Mouse (Mus musculus): ENCODE data around the gene Bdnf. TPM values are rescaled to one million over a fixed set of nuclear protein-coding genes. Genes with fewer than 3 reads are reported as not detected.

The Bdnf gene
- polyA plus RNA-seq (2012; rRNA removed) = not detected in 2 replicates

DNA sequence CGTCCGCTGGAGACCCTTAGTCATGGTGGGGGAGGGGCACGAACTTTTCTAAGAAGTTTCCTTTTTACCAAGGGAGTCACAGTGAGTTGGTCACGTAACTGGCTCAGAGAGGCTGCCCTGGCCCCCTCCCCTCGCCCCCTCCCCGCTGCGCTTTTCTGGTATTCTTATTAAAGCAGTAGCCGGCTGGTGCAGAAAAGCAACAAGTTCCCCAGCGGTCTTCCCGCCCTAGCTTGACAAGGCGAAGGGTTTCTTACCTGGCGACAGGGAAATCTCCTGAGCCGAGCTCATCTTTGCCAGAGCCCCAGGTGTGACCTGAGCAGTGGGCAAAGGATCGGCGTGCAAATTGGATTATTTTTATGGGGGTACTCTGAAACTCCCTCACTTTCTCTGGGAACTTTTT is at the start of gene Bdnf:
Gene Bdnf, plus strand, starts transcription at position 169 of the 400 bp plus-strand sequence.
- Histone ChIP-seq H3K27ac (ENCODE audit: insufficient read depth, low read depth, low read length) (no peak within 1 kb of the TSS), H3K4me1 (ENCODE audit: control insufficient read depth, insufficient read depth, insufficient read length, low read length) (no peaks in the 10 kb centered on the region), H3K4me3 (ENCODE audit: low read depth, low read length) (no peak within 1 kb of the TSS), H3K27me3 (ENCODE audit: control insufficient read depth, insufficient read depth, low read length) (peaks cover 28% of the 10 kb centered on the region), H3K36me3 (ENCODE audit: control insufficient read depth, insufficient read depth, low read length) (no peaks in the 10 kb centered on the region)
- WGBS = 4% methylated on average over 15 of the region's 15 CpGs
- TF ChIP-seq CTCF (IDR thresholded peaks at IDR 0.05; ENCODE audit: extremely low read depth, insufficient read length, insufficient replicate concordance, low read depth, low read length) = no peak
- no peak for TF ChIP-seq POLR2A (IDR thresholded peaks at IDR 0.05; ENCODE audit: low read depth, low read length)

- 52% methylated on average over 6 of the region's 6 CpGs for WGBS
- Histone ChIP-seq H3K4me3 (ENCODE audit: low read depth, low read length) (no peak overlapping the region), H3K4me1 (ENCODE audit: control insufficient read depth, insufficient read depth, insufficient read length, low read length) (no peaks in the 10 kb centered on the region), H3K27me3 (ENCODE audit: control insufficient read depth, insufficient read depth, low read length) (no peaks in the 10 kb centered on the region), H3K36me3 (ENCODE audit: control insufficient read depth, insufficient read depth, low read length) (no peaks in the 10 kb centered on the region), H3K27ac (ENCODE audit: insufficient read depth, low read depth, low read length) (no peak overlapping the region)
- no peak for TF ChIP-seq CTCF (IDR thresholded peaks at IDR 0.05; ENCODE audit: extremely low read depth, insufficient read length, insufficient replicate concordance, low read depth, low read length)
- TF ChIP-seq POLR2A (IDR thresholded peaks at IDR 0.05; ENCODE audit: low read depth, low read length) = no peak
These were observed 47.6 kb upstream of the Bdnf start for GRCm38 (mm10) chr2:109626864-109627263.

DNA sequence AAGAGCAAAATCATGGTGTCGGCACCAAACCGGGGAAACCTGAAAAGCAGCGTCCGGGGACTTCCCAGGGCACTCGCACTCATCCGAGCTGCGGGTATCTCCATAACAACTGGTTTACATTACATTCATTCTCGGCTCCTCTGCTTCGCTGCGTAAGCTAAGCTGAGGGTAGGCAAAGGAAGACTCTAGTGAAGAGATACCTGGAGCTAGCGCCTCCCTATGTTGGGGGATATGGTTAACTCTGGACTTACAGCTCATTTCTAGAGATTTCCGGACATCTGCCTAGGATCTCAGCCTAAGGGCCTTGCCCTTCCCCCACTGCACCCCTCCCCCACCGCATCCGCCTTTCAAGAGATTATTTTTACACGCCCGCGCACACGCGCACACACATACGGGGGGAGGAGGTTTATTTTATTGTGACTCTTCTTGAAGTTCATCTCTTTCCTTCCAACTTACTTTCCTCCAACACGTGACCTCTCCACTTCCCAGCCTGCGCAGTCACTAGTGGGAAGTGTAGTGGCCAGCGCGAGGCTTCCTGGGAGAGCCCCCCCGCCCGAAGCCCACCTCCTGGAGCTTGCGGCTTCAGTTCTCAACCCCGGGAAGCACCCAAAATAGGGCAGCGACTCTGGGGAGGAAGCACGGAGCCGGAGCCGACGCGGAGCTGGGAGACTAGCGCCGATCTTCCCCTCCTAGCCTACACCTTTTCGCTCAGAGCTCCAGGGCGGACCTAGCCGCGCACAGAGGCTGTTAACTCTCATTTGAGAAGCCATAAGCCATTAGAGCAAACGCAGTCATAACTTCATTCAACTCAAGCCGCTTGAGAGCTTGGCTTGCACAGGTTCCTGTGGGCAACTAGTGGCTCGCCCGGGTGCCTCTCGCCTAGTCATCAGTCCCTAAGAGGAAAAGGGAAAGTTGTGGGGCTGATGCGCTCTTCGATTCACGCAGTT is 718 bp upstream of the Bdnf start:
- no peak for TF ChIP-seq CTCF (IDR thresholded peaks at IDR 0.05; ENCODE audit: extremely low read depth, insufficient read length, insufficient replicate concordance, low read depth, low read length)
- no peak for TF ChIP-seq POLR2A (IDR thresholded peaks at IDR 0.05; ENCODE audit: low read depth, low read length)
- H3K36me3 ChIP-seq (ENCODE audit: control insufficient read depth, insufficient read depth, low read length) = no peaks in the 10 kb centered on the region
- no peak overlapping the region for H3K27ac ChIP-seq (ENCODE audit: insufficient read depth, low read depth, low read length)
- peaks cover 28% of the 10 kb centered on the region for H3K27me3 ChIP-seq (ENCODE audit: control insufficient read depth, insufficient read depth, low read length)
- no peak overlapping the region for H3K4me3 ChIP-seq (ENCODE audit: low read depth, low read length)
- H3K4me1 ChIP-seq (ENCODE audit: control insufficient read depth, insufficient read depth, insufficient read length, low read length) = no peaks in the 10 kb centered on the region
- 3% methylated on average over 48 of the region's 48 CpGs for whole genome bisulfite sequencing

GRCm38 (mm10) chr2:109675051-109675450 is 551 bp downstream of the Bdnf start:
- Histone ChIP-seq H3K4me3 (ENCODE audit: low read depth, low read length) (no peak overlapping the region), H3K27ac (ENCODE audit: insufficient read depth, low read depth, low read length) (no peak overlapping the region), H3K27me3 (ENCODE audit: control insufficient read depth, insufficient read depth, low read length) (peaks cover 28% of the 10 kb centered on the region), H3K36me3 (ENCODE audit: control insufficient read depth, insufficient read depth, low read length) (no peaks in the 10 kb centered on the region), H3K4me1 (ENCODE audit: control insufficient read depth, insufficient read depth, insufficient read length, low read length) (no peaks in the 10 kb centered on the region)
- TF ChIP-seq CTCF (IDR thresholded peaks at IDR 0.05; ENCODE audit: extremely low read depth, insufficient read length, insufficient replicate concordance, low read depth, low read length) = no peak
- no peak for TF ChIP-seq POLR2A (IDR thresholded peaks at IDR 0.05; ENCODE audit: low read depth, low read length)
- WGBS = 25% methylated on average over 11 of the region's 11 CpGs

DNA sequence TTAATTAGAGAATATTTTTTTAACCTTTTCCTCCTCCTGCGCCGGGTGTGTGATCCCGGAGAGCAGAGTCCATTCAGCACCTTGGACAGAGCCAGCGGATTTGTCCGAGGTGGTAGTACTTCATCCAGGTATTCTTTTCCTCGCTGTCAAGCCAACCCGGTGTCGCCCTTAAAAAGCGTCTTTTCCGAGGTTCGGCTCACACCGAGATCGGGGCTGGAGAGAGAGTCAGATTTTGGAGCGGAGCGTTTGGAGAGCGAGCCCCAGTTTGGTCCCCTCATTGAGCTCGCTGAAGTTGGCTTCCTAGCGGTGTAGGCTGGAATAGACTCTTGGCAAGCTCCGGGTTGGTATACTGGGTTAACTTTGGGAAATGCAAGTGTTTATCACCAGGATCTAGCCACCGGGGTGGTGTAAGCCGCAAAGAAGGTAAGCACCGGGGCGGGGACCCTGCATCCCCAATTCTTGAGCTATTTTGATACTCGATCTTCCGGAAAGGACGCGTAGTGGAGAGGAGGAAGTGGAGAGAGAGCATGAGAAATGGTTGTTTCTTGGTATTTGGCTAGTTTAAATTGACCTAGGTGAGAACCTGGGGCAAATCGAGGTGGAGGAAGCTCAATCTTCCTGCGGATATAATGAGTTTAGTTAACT is 1.6 kb downstream of the Bdnf start:
- 7% methylated on average over 29 of the region's 29 CpGs for WGBS
- no peaks in the 10 kb centered on the region for H3K36me3 ChIP-seq (ENCODE audit: control insufficient read depth, insufficient read depth, low read length)
- TF ChIP-seq POLR2A (IDR thresholded peaks at IDR 0.05; ENCODE audit: low read depth, low read length) (no peak), CTCF (IDR thresholded peaks at IDR 0.05; ENCODE audit: extremely low read depth, insufficient read length, insufficient replicate concordance, low read depth, low read length) (peak; percentile 14; the same call in 1 of the 2 replicates)
- no peaks in the 10 kb centered on the region for H3K4me1 ChIP-seq (ENCODE audit: control insufficient read depth, insufficient read depth, insufficient read length, low read length)
- H3K27ac ChIP-seq (ENCODE audit: insufficient read depth, low read depth, low read length) = no peak overlapping the region
- H3K4me3 ChIP-seq (ENCODE audit: low read depth, low read length) = no peak overlapping the region
- H3K27me3 ChIP-seq (ENCODE audit: control insufficient read depth, insufficient read depth, low read length) = peaks cover 28% of the 10 kb centered on the region

DNA sequence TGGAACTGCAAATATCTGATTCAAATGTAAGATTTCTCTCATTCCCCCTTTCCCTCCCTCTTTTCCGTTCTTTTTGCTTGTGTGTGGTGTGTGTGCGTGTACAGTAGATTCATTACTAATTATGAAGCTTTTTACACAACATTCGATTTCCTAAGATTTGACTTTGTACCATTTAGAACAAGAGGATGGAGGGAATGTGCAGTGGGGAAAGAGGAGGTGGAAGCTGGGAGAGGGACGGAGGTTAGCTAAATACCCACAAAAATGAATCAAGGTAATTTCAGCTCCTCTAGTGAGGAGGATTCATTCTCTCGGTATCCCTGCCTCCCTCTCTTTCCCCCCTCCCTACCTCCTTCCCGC is 2.1 kb downstream of the Bdnf start:
- no peaks in the 10 kb centered on the region for H3K4me1 ChIP-seq (ENCODE audit: control insufficient read depth, insufficient read depth, insufficient read length, low read length)
- H3K4me3 ChIP-seq (ENCODE audit: low read depth, low read length) = no peak overlapping the region
- peaks cover 28% of the 10 kb centered on the region for H3K27me3 ChIP-seq (ENCODE audit: control insufficient read depth, insufficient read depth, low read length)
- H3K27ac ChIP-seq (ENCODE audit: insufficient read depth, low read depth, low read length) = no peak overlapping the region
- TF ChIP-seq POLR2A (IDR thresholded peaks at IDR 0.05; ENCODE audit: low read depth, low read length) (no peak), CTCF (IDR thresholded peaks at IDR 0.05; ENCODE audit: extremely low read depth, insufficient read length, insufficient replicate concordance, low read depth, low read length) (no peak)
- 3% methylated on average over 6 of the region's 6 CpGs for WGBS
- H3K36me3 ChIP-seq (ENCODE audit: control insufficient read depth, insufficient read depth, low read length) = no peaks in the 10 kb centered on the region

Data from small intestine, adult 2 months (tissue).